Mouse (Mus musculus) hematopoietic stem cell, adult 5-6 weeks (primary cell): ENCODE measurements at regions not wholly inside any gene's neighbourhood (a gene's known extent, or its start where the extent isn't known, plus 50 kb on each side); places are given as distances from the start of the nearest gene placed in this dataset.
"Not testable (repeated sequence)": the region's sequence is repeated elsewhere in the genome, so short reads cannot be mapped to it uniquely, and the experiment has no call there.

Experiments used
- ATAC-seq, 2 experiments: fragments of 125-278 bp in 1 of 2; replicated peaks in 1 of 2; 2 replicates each; pipeline ENCODE4 v1.8.0; 2016 to 2017; ENCODE audit warnings: inconsistent platforms in 2 of 2, mild to moderate bottlenecking in 2 of 2, moderate number of reproducible peaks in 2 of 2, low read depth in 1 of 2, moderate TSS enrichment in 1 of 2; ENCODE audit not compliant: low FRiP score in 2 of 2, poor library complexity in 2 of 2, severe bottlenecking in 2 of 2, insufficient read depth in 1 of 2, low TSS enrichment in 1 of 2

- ATAC-seq: no peak
Measured at GRCm38 (mm10) chrX:70871209-70871608, 178.8 kb upstream of the Mamld1 start.

GRCm38 (mm10) chrX:70881326-70881725 is 168.7 kb upstream of the Mamld1 start:
- no peak for ATAC-seq

GRCm38 (mm10) chrX:70883461-70883860 is 166.6 kb upstream of the Mamld1 start:
- no peak for ATAC-seq

GRCm38 (mm10) chrX:70894517-70894916 is 155.5 kb upstream of the Mamld1 start:
- ATAC-seq: no peak

GRCm38 (mm10) chrX:70895554-70895953 is 154.5 kb upstream of the Mamld1 start:
- no peak for ATAC-seq

- ATAC-seq: no peak
Measured at GRCm38 (mm10) chrX:70897110-70897721, 152.8 kb upstream of the Mamld1 start.

- not testable (repeated sequence) for ATAC-seq
Measured at GRCm38 (mm10) chrX:70898836-70899235, 151.2 kb upstream of the Mamld1 start.

GRCm38 (mm10) chrX:70899720-70900479 is 150.2 kb upstream of the Mamld1 start:
- ATAC-seq: no peak

- ATAC-seq: no peak
Measured at GRCm38 (mm10) chrX:70925646-70926045, 124.4 kb upstream of the Mamld1 start.

- ATAC-seq: no peak
Measured at GRCm38 (mm10) chrX:70931944-70932343, 118.1 kb upstream of the Mamld1 start.

- peak; percentile 71 to 89 for ATAC-seq
Measured at GRCm38 (mm10) chrX:70945382-70945781, 104.7 kb upstream of the Mamld1 start.

GRCm38 (mm10) chrX:70946052-70946451 is 104.0 kb upstream of the Mamld1 start:
- ATAC-seq: no peak

- ATAC-seq: no peak
Measured at GRCm38 (mm10) chrX:70949232-70949631, 100.8 kb upstream of the Mamld1 start.

GRCm38 (mm10) chrX:70953022-70953421 is 97.0 kb upstream of the Mamld1 start:
- ATAC-seq: no peak
